Mouse (Mus musculus): ENCODE results near the gene Slc36a3. TPM values are rescaled to one million over a fixed set of nuclear protein-coding genes. Genes with fewer than 3 reads are reported as not detected.
"Not testable (repeated sequence)": the region's sequence is repeated elsewhere in the genome, so short reads cannot be mapped to it uniquely, and the experiment has no call there.

The Slc36a3 gene
- polyA plus RNA-seq, 1 experiment from 2014 or later: not detected

DNA sequence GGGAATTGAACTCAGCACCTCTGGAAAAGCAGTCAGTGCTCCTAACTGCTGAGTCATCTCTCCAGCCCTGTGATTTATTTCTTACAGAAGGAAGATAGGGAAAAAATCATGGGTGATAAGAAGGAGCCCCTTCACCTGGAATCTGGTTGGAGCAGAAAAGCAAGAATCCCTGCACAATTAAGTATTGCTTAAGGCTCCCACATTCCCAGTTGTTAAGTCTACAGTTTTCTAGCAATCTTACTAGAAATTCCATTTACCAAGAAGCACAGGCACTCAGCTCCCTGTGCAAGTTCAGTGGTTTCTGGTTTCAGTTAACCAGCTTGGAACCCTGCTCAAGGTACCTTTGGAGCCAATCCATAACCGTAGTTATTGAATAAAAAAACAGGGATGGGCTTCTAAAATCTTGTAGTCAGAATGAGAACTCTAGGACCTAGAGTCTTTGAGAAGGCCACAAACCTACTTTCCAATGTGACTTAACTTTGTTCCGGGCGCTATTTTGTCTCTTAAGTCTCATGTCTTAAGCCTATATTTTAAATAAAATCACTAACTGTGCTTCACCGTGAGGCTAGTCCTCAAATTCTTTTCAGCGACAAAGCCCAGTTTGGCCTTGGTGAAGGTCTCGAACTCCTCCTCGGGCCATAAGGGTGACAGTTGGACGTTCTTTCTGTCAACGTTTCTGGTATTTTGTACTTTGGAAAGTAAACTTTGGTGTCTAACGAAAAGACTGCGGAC, 54.6 kb downstream of the Slc36a3 start:
- ATAC-seq (ENCODE audit: insufficient read depth, low FRiP score, low TSS enrichment) (no peak), DNase-seq (ENCODE audit: low spot score) (no peak)
- no peaks in the 10 kb centered on the region for H3K9me3 ChIP-seq (ENCODE audit: control insufficient read depth, low read length)
- H3K27me3 ChIP-seq (ENCODE audit: control insufficient read depth, insufficient read depth, low read length): no peaks in the 10 kb centered on the region
- peak overlapping the region; percentile 48 for H3K4me2 ChIP-seq (ENCODE audit: low read depth)
- no peaks in the 10 kb centered on the region for H3K36me3 ChIP-seq (ENCODE audit: control insufficient read depth, insufficient read depth, low read length)
- 0 out of 2 replicates have a peak overlapping the region, but pooled peaks have one; percentile 10 for H3K9ac ChIP-seq (ENCODE audit: low read length)
- peak overlapping the region; percentile 46; the same call in 1 of the 2 replicates for H3K4me3 ChIP-seq (ENCODE audit: low read depth, low read length)
- WGBS: 38% methylated on average over 11 of the region's 11 CpGs
- H3K27ac ChIP-seq (ENCODE audit: low read depth, low read length): no peak overlapping the region
- H3K4me1 ChIP-seq (ENCODE audit: control insufficient read depth, insufficient read depth, low read length): 0 out of 2 replicates have a peak, but pooled peaks cover 4% of the 10 kb centered on the region

DNA sequence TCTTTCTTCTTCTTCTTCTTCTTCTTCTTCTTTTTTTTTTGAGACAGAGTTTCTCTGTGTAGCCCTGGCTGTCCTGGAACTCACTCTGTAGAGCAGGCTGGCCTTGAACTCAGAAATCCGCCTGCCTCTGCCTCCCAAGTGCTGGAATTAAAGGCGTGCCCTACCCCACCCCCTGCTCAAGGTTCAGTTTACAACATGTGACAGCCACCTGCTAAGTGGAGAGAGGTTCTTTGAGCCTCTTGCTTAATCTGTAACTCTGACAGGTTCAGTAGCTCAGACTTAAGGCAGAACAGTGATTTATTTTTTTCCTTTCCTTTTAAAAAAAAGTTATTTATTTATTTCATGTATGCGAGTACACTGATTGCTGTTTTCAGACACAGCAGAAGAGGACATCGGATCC, 55.2 kb downstream of the Slc36a3 start:
- H3K9ac ChIP-seq (ENCODE audit: low read length); H3K27ac ChIP-seq (ENCODE audit: low read depth, low read length); H3K36me3 ChIP-seq (ENCODE audit: control insufficient read depth, insufficient read depth, low read length); ATAC-seq (ENCODE audit: insufficient read depth, low FRiP score, low TSS enrichment); H3K4me1 ChIP-seq (ENCODE audit: control insufficient read depth, insufficient read depth, low read length); H3K4me2 ChIP-seq (ENCODE audit: low read depth); DNase-seq (ENCODE audit: low spot score); H3K4me3 ChIP-seq (ENCODE audit: low read depth, low read length); H3K9me3 ChIP-seq (ENCODE audit: control insufficient read depth, low read length); H3K27me3 ChIP-seq (ENCODE audit: control insufficient read depth, insufficient read depth, low read length): not testable (repeated sequence)
- WGBS: 89% methylated on average over 4 of the region's 4 CpGs

DNA sequence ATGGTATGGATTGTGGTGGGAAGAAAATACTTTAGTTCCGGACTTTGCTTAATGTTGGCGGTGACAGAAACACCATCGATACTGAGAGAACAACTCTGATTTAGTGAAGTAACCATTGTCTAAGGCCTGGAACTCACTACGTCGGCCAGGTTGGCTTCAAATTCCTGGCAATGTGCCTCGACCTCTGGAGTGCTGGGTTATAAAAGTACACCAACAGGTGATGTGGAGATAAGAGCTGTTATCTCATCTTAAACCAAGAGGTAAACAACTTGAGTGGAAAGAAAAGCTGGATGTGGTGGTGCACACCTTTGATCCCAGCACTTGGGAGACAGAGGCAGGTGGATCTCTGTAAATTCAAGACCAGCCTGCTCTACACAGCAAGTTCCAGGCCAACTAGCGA, 58.4 kb downstream of the Slc36a3 start:
- H3K4me2 ChIP-seq (ENCODE audit: low read depth): no peak overlapping the region
- ATAC-seq (ENCODE audit: insufficient read depth, low FRiP score, low TSS enrichment): no peak
- H3K27me3 ChIP-seq (ENCODE audit: control insufficient read depth, insufficient read depth, low read length): no peaks in the 10 kb centered on the region

DNA sequence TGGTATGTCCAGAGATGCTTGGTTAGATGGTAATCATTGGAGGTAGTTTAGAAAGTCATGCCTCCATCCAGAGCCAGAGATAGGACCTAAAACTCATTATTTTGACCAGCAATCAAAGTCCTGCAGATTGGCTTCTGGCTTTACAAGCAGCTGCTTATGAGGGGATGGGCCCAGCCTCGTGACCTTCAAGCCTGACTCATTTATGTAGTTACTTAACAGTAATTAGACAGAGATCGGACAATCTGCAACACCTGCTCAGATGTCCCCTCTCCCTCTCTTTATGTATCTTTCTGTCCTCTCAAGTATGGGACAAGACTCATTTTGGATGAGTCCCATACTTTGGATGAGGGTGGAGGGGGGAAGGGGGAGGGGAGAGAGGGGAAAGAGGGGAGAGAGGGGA, 61.6 kb downstream of the Slc36a3 start:
- 80% methylated on average over 2 of the region's 2 CpGs for WGBS
- DNase-seq (ENCODE audit: low spot score): no peak
- no peak for ATAC-seq (ENCODE audit: insufficient read depth, low FRiP score, low TSS enrichment)

More for the DNA sequence above, 58.4 kb downstream of the Slc36a3 start:
- H3K9ac ChIP-seq (ENCODE audit: low read length): no peak overlapping the region
- H3K9me3 ChIP-seq (ENCODE audit: control insufficient read depth, low read length): no peaks in the 10 kb centered on the region
- no peaks in the 10 kb centered on the region for H3K36me3 ChIP-seq (ENCODE audit: control insufficient read depth, insufficient read depth, low read length)
- WGBS: 89% methylated on average over 7 of the region's 7 CpGs
- H3K27ac ChIP-seq (ENCODE audit: low read depth, low read length): no peak overlapping the region
- no peak for DNase-seq (ENCODE audit: low spot score)
- H3K4me3 ChIP-seq (ENCODE audit: low read depth, low read length): no peak overlapping the region
- no peaks in the 10 kb centered on the region for H3K4me1 ChIP-seq (ENCODE audit: control insufficient read depth, insufficient read depth, low read length)

DNA sequence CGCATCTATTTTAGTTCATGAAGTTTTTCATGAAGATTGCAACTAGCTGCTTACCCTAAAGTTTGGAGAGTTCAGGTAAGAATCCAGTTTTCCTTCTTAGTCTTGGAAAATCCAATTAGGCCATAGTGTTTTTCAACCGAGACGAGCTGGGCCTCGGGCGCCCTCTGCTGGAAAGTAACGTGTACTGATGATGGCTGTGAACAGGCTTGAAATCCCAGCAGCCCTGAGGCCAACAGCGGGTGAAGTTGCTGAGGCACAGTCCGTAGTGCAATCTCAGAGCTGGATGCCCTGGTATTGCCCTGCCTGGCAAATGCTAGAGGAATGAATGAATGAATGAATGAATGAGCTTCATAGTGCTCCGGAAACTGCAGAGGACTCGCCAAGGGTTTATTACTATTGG, 64.5 kb downstream of the Slc36a3 start:
- H3K9ac ChIP-seq (ENCODE audit: low read length): no peak overlapping the region
- H3K4me1 ChIP-seq (ENCODE audit: control insufficient read depth, insufficient read depth, low read length): no peaks in the 10 kb centered on the region
- H3K4me2 ChIP-seq (ENCODE audit: low read depth): no peak overlapping the region
- DNase-seq (ENCODE audit: low spot score) (peak; percentile 78), ATAC-seq (ENCODE audit: insufficient read depth, low FRiP score, low TSS enrichment) (0 out of 2 replicates have a peak, but pooled peaks have one; percentile 35)
- 6% methylated on average over 10 of the region's 10 CpGs for WGBS
- H3K27me3 ChIP-seq (ENCODE audit: control insufficient read depth, insufficient read depth, low read length): no peaks in the 10 kb centered on the region
- H3K36me3 ChIP-seq (ENCODE audit: control insufficient read depth, insufficient read depth, low read length): no peaks in the 10 kb centered on the region
- no peak overlapping the region for H3K27ac ChIP-seq (ENCODE audit: low read depth, low read length)
- H3K9me3 ChIP-seq (ENCODE audit: control insufficient read depth, low read length): no peaks in the 10 kb centered on the region
- no peak overlapping the region for H3K4me3 ChIP-seq (ENCODE audit: low read depth, low read length)

More for the DNA sequence above, 61.6 kb downstream of the Slc36a3 start:
- Histone ChIP-seq H3K4me3 (ENCODE audit: low read depth, low read length) (no peak overlapping the region), H3K9me3 (ENCODE audit: control insufficient read depth, low read length) (no peaks in the 10 kb centered on the region), H3K36me3 (ENCODE audit: control insufficient read depth, insufficient read depth, low read length) (no peaks in the 10 kb centered on the region), H3K9ac (ENCODE audit: low read length) (no peak overlapping the region), H3K27me3 (ENCODE audit: control insufficient read depth, insufficient read depth, low read length) (no peaks in the 10 kb centered on the region), H3K27ac (ENCODE audit: low read depth, low read length) (no peak overlapping the region), H3K4me2 (ENCODE audit: low read depth) (no peak overlapping the region), H3K4me1 (ENCODE audit: control insufficient read depth, insufficient read depth, low read length) (no peaks in the 10 kb centered on the region)

DNA sequence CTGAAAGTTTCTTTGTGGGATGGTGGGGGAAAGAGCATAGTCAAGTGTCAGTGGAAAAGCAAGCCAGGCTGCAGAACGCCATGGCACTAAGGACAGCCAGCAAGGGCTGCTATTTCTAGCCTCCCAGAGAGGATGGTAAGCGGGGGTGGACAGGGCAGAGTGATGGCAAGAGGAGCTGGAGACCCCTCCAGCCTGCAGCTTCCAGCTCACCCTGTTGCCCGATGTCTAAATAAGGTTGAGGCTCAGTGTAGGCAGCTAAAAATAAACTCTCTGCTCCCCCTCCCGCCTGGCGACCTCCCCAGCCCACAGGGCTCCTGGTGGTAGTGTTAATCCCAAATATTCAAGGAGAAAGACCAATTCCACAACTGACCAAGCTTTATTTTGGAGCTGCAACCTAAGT, 66.1 kb downstream of the Slc36a3 start:
- Histone ChIP-seq H3K9me3 (ENCODE audit: control insufficient read depth, low read length) (no peaks in the 10 kb centered on the region), H3K9ac (ENCODE audit: low read length) (no peak overlapping the region), H3K4me3 (ENCODE audit: low read depth, low read length) (no peak overlapping the region), H3K27me3 (ENCODE audit: control insufficient read depth, insufficient read depth, low read length) (no peaks in the 10 kb centered on the region), H3K27ac (ENCODE audit: low read depth, low read length) (no peak overlapping the region), H3K4me2 (ENCODE audit: low read depth) (no peak overlapping the region), H3K4me1 (ENCODE audit: control insufficient read depth, insufficient read depth, low read length) (no peaks in the 10 kb centered on the region), H3K36me3 (ENCODE audit: control insufficient read depth, insufficient read depth, low read length) (no peaks in the 10 kb centered on the region)
- no peak for DNase-seq (ENCODE audit: low spot score)
- WGBS: 76% methylated on average over 5 of the region's 5 CpGs
- no peak for ATAC-seq (ENCODE audit: insufficient read depth, low FRiP score, low TSS enrichment)

DNA sequence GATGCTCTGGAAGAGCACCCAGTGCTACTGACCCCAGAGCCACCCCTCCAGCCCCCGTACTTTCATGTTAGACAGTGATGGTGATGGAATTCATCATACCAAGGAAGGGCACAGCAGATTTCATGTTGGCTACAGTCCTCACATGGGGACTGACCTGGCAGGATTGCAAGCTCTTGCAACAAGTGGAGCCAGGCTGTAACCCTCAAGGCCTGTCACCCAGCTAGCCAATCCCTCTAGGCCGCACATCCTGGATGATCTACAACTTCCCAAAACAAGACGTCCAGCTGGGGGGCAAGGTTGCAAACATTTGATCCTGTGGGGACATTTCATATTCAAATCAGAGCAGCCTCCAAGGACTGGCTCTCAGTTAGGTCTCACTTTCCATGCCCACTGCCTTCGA, 66.9 kb downstream of the Slc36a3 start:
- H3K4me1 ChIP-seq (ENCODE audit: control insufficient read depth, insufficient read depth, low read length): no peaks in the 10 kb centered on the region
- H3K9me3 ChIP-seq (ENCODE audit: control insufficient read depth, low read length): no peaks in the 10 kb centered on the region
- no peak overlapping the region for H3K4me3 ChIP-seq (ENCODE audit: low read depth, low read length)
- no peaks in the 10 kb centered on the region for H3K27me3 ChIP-seq (ENCODE audit: control insufficient read depth, insufficient read depth, low read length)
- DNase-seq (ENCODE audit: low spot score): no peak
- ATAC-seq (ENCODE audit: insufficient read depth, low FRiP score, low TSS enrichment): no peak
- H3K9ac ChIP-seq (ENCODE audit: low read length): no peak overlapping the region
- no peak overlapping the region for H3K4me2 ChIP-seq (ENCODE audit: low read depth)
- WGBS: 75% methylated on average over 4 of the region's 4 CpGs
- no peaks in the 10 kb centered on the region for H3K36me3 ChIP-seq (ENCODE audit: control insufficient read depth, insufficient read depth, low read length)
- H3K27ac ChIP-seq (ENCODE audit: low read depth, low read length): no peak overlapping the region

DNA sequence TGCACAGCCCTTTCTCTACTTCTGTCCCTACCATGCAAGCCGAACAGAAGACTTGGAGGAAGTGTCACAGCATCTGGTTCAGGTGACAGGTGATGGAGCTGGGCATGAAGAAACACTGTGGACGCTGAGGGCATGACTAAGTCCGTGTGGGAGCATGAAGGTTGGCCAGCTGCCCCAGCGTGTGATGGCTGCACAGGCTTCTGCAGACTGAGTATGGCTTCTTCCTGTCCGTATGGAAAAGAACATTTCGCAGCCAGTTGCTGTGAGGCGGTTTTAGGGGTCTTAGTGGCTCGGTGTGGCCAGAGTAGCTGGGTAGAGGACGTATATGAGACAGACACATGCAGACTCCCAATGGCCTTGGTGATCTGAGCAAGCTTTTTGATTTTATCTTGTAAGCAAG, 70.3 kb downstream of the Slc36a3 start:
- Histone ChIP-seq H3K4me3 (ENCODE audit: low read depth, low read length) (no peak overlapping the region), H3K36me3 (ENCODE audit: control insufficient read depth, insufficient read depth, low read length) (no peaks in the 10 kb centered on the region), H3K4me1 (ENCODE audit: control insufficient read depth, insufficient read depth, low read length) (peaks cover 11% of the 10 kb centered on the region), H3K4me2 (ENCODE audit: low read depth) (no peak overlapping the region), H3K9ac (ENCODE audit: low read length) (no peak overlapping the region), H3K27me3 (ENCODE audit: control insufficient read depth, insufficient read depth, low read length) (0 out of 2 replicates have a peak, but pooled peaks cover 4% of the 10 kb centered on the region), H3K27ac (ENCODE audit: low read depth, low read length) (no peak overlapping the region), H3K9me3 (ENCODE audit: control insufficient read depth, low read length) (no peaks in the 10 kb centered on the region)
- DNase-seq (ENCODE audit: low spot score) (no peak), ATAC-seq (ENCODE audit: insufficient read depth, low FRiP score, low TSS enrichment) (no peak)
- 93% methylated on average over 9 of the region's 9 CpGs for WGBS

DNA sequence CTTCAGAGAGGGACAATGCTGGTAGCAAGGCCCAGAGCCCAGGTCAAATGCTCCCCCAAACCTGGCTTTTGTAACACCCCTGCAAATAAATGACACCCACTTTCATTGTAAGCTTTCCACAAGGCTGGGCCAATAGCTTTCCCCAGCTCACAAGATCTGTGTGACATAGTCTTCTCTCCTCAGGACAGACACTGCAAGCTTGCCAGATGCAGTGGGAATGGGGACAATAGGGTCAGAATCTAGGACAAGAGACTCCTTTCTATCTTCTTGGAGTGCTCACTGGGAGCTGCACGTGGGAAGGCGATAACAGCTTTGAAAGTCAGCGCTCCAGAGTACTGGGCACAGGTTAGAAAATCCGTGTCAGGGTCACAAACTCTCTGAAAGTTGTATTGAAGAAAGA, 72.3 kb downstream of the Slc36a3 start:
- Histone ChIP-seq H3K9me3 (ENCODE audit: control insufficient read depth, low read length) (no peaks in the 10 kb centered on the region), H3K27ac (ENCODE audit: low read depth, low read length) (no peak overlapping the region), H3K9ac (ENCODE audit: low read length) (no peak overlapping the region), H3K4me2 (ENCODE audit: low read depth) (no peak overlapping the region), H3K4me1 (ENCODE audit: control insufficient read depth, insufficient read depth, low read length) (peaks cover 11% of the 10 kb centered on the region), H3K36me3 (ENCODE audit: control insufficient read depth, insufficient read depth, low read length) (no peaks in the 10 kb centered on the region), H3K4me3 (ENCODE audit: low read depth, low read length) (no peak overlapping the region), H3K27me3 (ENCODE audit: control insufficient read depth, insufficient read depth, low read length) (0 out of 2 replicates have a peak, but pooled peaks cover 4% of the 10 kb centered on the region)
- ATAC-seq (ENCODE audit: insufficient read depth, low FRiP score, low TSS enrichment) (no peak), DNase-seq (ENCODE audit: low spot score) (no peak)
- WGBS: 72% methylated on average over 4 of the region's 4 CpGs

Data from neural tube, embryonic 11.5 days (tissue).